Mouse (Mus musculus) cerebellum, adult 2 months (tissue): ENCODE data around the gene Ace.

ENCODE experiments used
- CTCF ChIP-seq: fragments of 200-500 bp; IDR thresholded peaks from 2 replicates; pipeline ENCODE4 v1.5.1; 2011; ENCODE audit warnings: low read depth, mild to moderate bottlenecking, control low read depth, low read length, moderate library complexity, borderline replicate concordance; ENCODE audit not compliant: insufficient read depth
- POLR2A ChIP-seq: fragments of 200-500 bp; IDR thresholded peaks from 2 replicates; pipeline ENCODE4 v1.6.1; 2011; ENCODE audit warnings: low read length, control low read depth, borderline replicate concordance; ENCODE audit not compliant: insufficient read depth

DNA sequence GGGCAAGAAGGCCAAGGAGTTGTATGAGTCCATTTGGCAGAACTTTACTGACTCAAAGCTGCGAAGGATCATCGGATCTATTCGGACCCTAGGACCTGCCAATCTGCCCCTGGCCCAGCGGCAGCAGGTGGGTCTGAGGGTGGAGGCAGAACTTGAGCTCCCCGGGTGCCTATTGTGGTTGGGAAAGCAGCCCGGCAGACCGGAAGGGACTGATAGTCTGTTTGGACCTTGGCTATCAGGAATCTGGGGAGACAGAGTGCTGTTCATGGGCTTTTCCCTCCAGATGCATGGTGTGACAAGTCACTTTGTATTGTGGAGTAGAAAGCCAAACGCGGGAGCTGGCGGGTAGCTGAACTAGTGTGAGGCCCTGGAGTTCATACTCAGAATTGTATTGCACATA lies 1.2 kb downstream of the Ace start:
- TF ChIP-seq CTCF = no peak
- TF ChIP-seq POLR2A = no peak
